17 mouse cellular contexts compared by ENCODE assay signal in the genomic region with DNA sequence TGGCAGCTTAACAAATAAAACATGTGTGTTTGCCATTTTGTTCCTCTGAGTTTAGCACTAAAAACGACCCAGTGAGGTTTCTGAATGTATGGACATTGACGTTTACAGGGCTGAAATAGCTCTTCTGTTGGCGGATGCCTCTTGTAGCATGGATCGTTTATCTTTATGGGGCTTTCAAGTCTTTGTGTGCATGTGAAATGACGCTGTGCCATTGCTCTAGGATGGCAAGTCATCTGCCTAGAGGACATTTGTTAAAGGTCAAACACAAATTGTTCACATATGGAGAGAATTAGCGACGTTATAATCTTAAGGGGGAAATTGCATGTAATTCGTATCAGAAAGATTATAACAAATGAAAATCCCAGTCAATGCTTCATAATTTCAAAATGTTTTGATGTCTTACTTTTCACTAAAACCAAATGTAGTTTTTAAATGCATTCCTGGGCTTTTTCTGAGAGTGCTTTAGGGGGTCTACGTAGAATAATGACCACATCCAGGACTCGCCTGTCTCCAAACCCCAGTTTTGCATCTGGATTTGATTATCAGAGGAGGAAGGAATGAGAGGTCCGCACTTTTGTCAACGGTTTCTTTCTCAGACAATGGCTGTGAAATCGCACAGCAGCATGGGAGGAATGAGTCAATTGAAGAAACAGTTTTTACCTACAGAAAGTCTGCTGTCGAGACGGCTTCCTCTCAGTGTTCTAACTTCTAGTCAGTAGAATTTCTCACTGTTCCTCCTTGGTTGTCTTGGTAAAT. TPM values are rescaled to one million over a fixed set of nuclear protein-coding genes. Genes with fewer than 3 reads are reported as not detected.
A peak's percentile ranks its signal among the peaks of the same experiment; 100 is the strongest.
DNase-seq lines count a peak whose midpoint lies in the region; ATAC-seq and TF ChIP-seq lines count a peak whose summit lies in the region.
"Had no signal": no experiment of that assay in that cellular context is flagged by ENCODE, and none has a peak within 500 bp of the region (broad histone marks: within the 10 kb centered on the region; RNA-seq: fewer than 3 reads in every experiment).

No protein-coding gene starts in this region.

- H3K9ac ChIP-seq in forebrain, embryonic 12.5 days, result no peak overlapping the region
- no peak overlapping the region for H3K9ac ChIP-seq in embryonic facial prominence, embryonic 14.5 days (ENCODE audit: low read depth, low read length)
- H3K9ac ChIP-seq in limb, embryonic 14.5 days (ENCODE audit: low read depth, low read length, severe bottlenecking), result no peak overlapping the region
- H3K9ac ChIP-seq: lung, embryonic 14.5 days; stomach, embryonic 15.5 days had no signal

- no peaks in the 10 kb centered on the region for H3K9me3 ChIP-seq in forebrain, embryonic 10.5 days
- H3K9me3 ChIP-seq in forebrain, embryonic 12.5 days, result no peaks in the 10 kb centered on the region
- H3K9me3 ChIP-seq in embryonic facial prominence, embryonic 14.5 days (ENCODE audit: control insufficient read depth, low read length), result no peaks in the 10 kb centered on the region
- no peaks in the 10 kb centered on the region for H3K9me3 ChIP-seq in limb, embryonic 14.5 days (ENCODE audit: control insufficient read depth, low read length)
- H3K9me3 ChIP-seq: stomach, embryonic 15.5 days had no signal

- intact Hi-C loops in gastrocnemius, adult 2 months (cut with DNase I), result no loop called here

- H3K4me3 ChIP-seq in forebrain, embryonic 10.5 days, result no peak overlapping the region
- no peak overlapping the region for H3K4me3 ChIP-seq in forebrain, embryonic 12.5 days (replicated peaks)
- no peak overlapping the region for H3K4me3 ChIP-seq in embryonic facial prominence, embryonic 14.5 days (ENCODE audit: low read depth, low read length)
- no peak overlapping the region for H3K4me3 ChIP-seq in limb, embryonic 14.5 days (replicated peaks; ENCODE audit: low read length)
- H3K4me3 ChIP-seq in gastrocnemius, adult 2 months, result no peak overlapping the region
- H3K4me3 ChIP-seq: layer of hippocampus, adult 2 months; stomach, embryonic 15.5 days had no signal

- ATAC-seq in forebrain, embryonic 12.5 days (ENCODE audit: low FRiP score), result no peak
- no peak; the same call in 1 of the 2 replicates for ATAC-seq in embryonic facial prominence, embryonic 14.5 days (ENCODE audit: low read depth)
- peak; percentile 62; the same call in 1 of the 2 replicates for ATAC-seq in limb, embryonic 14.5 days (ENCODE audit: low FRiP score, low read depth)
- ATAC-seq: Patski had no signal

- 67% methylated on average over 15 of the region's 15 CpGs for WGBS in forebrain, embryonic 10.5 days
- WGBS in forebrain, embryonic 12.5 days, result 74% methylated on average over 15 of the region's 15 CpGs
- WGBS in embryonic facial prominence, embryonic 14.5 days, result 31% methylated on average over 15 of the region's 15 CpGs
- WGBS in limb, embryonic 14.5 days, result 16% methylated on average over 15 of the region's 15 CpGs

- H3K27me3 ChIP-seq in forebrain, embryonic 10.5 days (ENCODE audit: poor library complexity, severe bottlenecking), result no peaks in the 10 kb centered on the region
- no peaks in the 10 kb centered on the region for H3K27me3 ChIP-seq in forebrain, embryonic 12.5 days
- no peaks in the 10 kb centered on the region for H3K27me3 ChIP-seq in embryonic facial prominence, embryonic 14.5 days (replicated peaks; ENCODE audit: control insufficient read depth, insufficient read depth, low read length)
- H3K27me3 ChIP-seq in limb, embryonic 14.5 days (ENCODE audit: control insufficient read depth, insufficient read depth, low read length), result no peaks in the 10 kb centered on the region
- H3K27me3 ChIP-seq: stomach, embryonic 15.5 days had no signal

- DNase-seq in forebrain, embryonic 10.5 days (ENCODE audit: extremely low spot score, low spot score), result no peak
- DNase-seq in adipocyte (ENCODE audit: low spot score), result peak; percentile 4
- DNase-seq in embryonic facial prominence, embryonic 14.5 days (ENCODE audit: low spot score), result peak; percentile 73
- DNase-seq in limb, embryonic 14.5 days (ENCODE audit: low spot score), result peak; percentile 65
- DNase-seq in right cerebral cortex, postnatal 14 days, result no peak
- no peak for DNase-seq in frontal cortex, postnatal 25 days (ENCODE audit: low spot score in 2 of 2)
- no peak for DNase-seq in gastrocnemius, adult 2 months
- DNase-seq: cerebellum, adult 9-10 months; heart, adult 18-20 months; lung, embryonic 14.5 days had no signal

- TF ChIP-seq POLR2A in limb, embryonic 14.5 days (IDR thresholded peaks at IDR 0.05; ENCODE audit: borderline replicate concordance, extremely low read depth, insufficient read depth, insufficient read length), result no peak

- H3K36me3 ChIP-seq in forebrain, embryonic 10.5 days (replicated peaks), result no peaks in the 10 kb centered on the region
- no peaks in the 10 kb centered on the region for H3K36me3 ChIP-seq in forebrain, embryonic 12.5 days (replicated peaks)
- H3K36me3 ChIP-seq in embryonic facial prominence, embryonic 14.5 days (ENCODE audit: control insufficient read depth, insufficient read depth, low read length), result no peaks in the 10 kb centered on the region
- H3K36me3 ChIP-seq in limb, embryonic 14.5 days (ENCODE audit: control insufficient read depth, insufficient read depth, low read length), result no peaks in the 10 kb centered on the region
- H3K36me3 ChIP-seq: stomach, embryonic 15.5 days had no signal

- TF ChIP-seq CTCF in gastrocnemius, adult 2 months (IDR thresholded peaks at IDR 0.05), result no peak

- peak overlapping the region; percentile 74 for H3K27ac ChIP-seq in forebrain, embryonic 10.5 days
- no peak overlapping the region for H3K27ac ChIP-seq in forebrain, embryonic 12.5 days
- H3K27ac ChIP-seq in embryonic facial prominence, embryonic 14.5 days (replicated peaks; ENCODE audit: low read depth, low read length), result peak overlapping the region; percentile 77
- H3K27ac ChIP-seq in limb, embryonic 14.5 days (replicated peaks; ENCODE audit: low read depth, low read length), result peak overlapping the region; percentile 83
- no peak overlapping the region for H3K27ac ChIP-seq in gastrocnemius, adult 2 months
- H3K27ac ChIP-seq: layer of hippocampus, adult 2 months; stomach, embryonic 15.5 days had no signal

- H3K4me1 ChIP-seq in forebrain, embryonic 10.5 days, result peaks cover 16% of the 10 kb centered on the region
- H3K4me1 ChIP-seq in forebrain, embryonic 12.5 days, result peaks cover 15% of the 10 kb centered on the region
- H3K4me1 ChIP-seq in embryonic facial prominence, embryonic 14.5 days (ENCODE audit: control insufficient read depth, insufficient read depth, low read length), result peaks cover 24% of the 10 kb centered on the region
- peaks cover 26% of the 10 kb centered on the region for H3K4me1 ChIP-seq in limb, embryonic 14.5 days (ENCODE audit: control insufficient read depth, insufficient read depth, low read length)
- H3K4me1 ChIP-seq: stomach, embryonic 15.5 days had no signal

- H3K4me2 ChIP-seq in forebrain, embryonic 12.5 days, result no peak overlapping the region
- H3K4me2 ChIP-seq in embryonic facial prominence, embryonic 14.5 days (ENCODE audit: low read depth, low read length), result peak overlapping the region; percentile 16; the same call in 1 of the 2 replicates
- no peak overlapping the region for H3K4me2 ChIP-seq in limb, embryonic 14.5 days (replicated peaks; ENCODE audit: low read depth, low read length, severe bottlenecking)
- H3K4me2 ChIP-seq: lung, embryonic 14.5 days; stomach, embryonic 15.5 days had no signal

RNA-seq across cellular contexts. Expression of a gene that starts 21.3 kb away (rescaled TPM):
- polyA plus RNA-seq in forebrain, embryonic 10.5 days (2016; fragmentation: Nextera tagmentation; extraction: Ambion mirVana), result not detected in 2 replicates
- polyA plus RNA-seq in forebrain, embryonic 12.5 days (2016; fragmentation: Nextera tagmentation; extraction: Ambion mirVana), result not detected in 2 replicates
- polyA plus RNA-seq in embryonic facial prominence, embryonic 14.5 days (2014; fragmentation: Nextera tagmentation; extraction: Ambion mirVana), result not detected in 2 replicates
- 0.52 and 1.0 TPM in 2 replicates for polyA plus RNA-seq in limb, embryonic 14.5 days (2012; rRNA removed)
- not detected in 2 replicates for polyA plus RNA-seq in limb, embryonic 14.5 days (2014; fragmentation: Nextera tagmentation; extraction: Ambion mirVana)
- not detected for total RNA-seq in gastrocnemius, adult 2 months (2021)
- total RNA-seq: adrenal gland, adult 18-20 months; heart, adult 18-20 months had no signal
- polyA plus RNA-seq: intestine, embryonic 14.5 days; kidney, embryonic 16.5 days; lung, embryonic 14.5 days; Patski; stomach, embryonic 15.5 days had no signal

RNA-seq across cellular contexts. Expression of a gene that starts 27.0 kb away (rescaled TPM):
- polyA plus RNA-seq in forebrain, embryonic 10.5 days (2016; fragmentation: Nextera tagmentation; extraction: Ambion mirVana), result 0.31 and 0.36 TPM in 2 replicates
- polyA plus RNA-seq in forebrain, embryonic 12.5 days (2016; fragmentation: Nextera tagmentation; extraction: Ambion mirVana), result 0.54 and 0.86 TPM in 2 replicates
- 0.94 and 1.2 TPM in 2 replicates for polyA plus RNA-seq in embryonic facial prominence, embryonic 14.5 days (2014; fragmentation: Nextera tagmentation; extraction: Ambion mirVana)
- 0.12 and 0.30 TPM in 2 replicates for polyA plus RNA-seq in limb, embryonic 14.5 days (2012; rRNA removed)
- 0.56 and 0.59 TPM in 2 replicates for polyA plus RNA-seq in limb, embryonic 14.5 days (2014; fragmentation: Nextera tagmentation; extraction: Ambion mirVana)
- total RNA-seq in gastrocnemius, adult 2 months (2021), result not detected
- total RNA-seq: adrenal gland, adult 18-20 months; heart, adult 18-20 months had no signal
- polyA plus RNA-seq: Patski had no signal

Comparison
In these comparisons a context has a peak if more than half of its experiments do, and no peak if none do; other contexts are left out.
1. H3K27ac ChIP-seq: peak in forebrain, embryonic 10.5 days (single experiment), embryonic facial prominence, embryonic 14.5 days (single experiment) and limb, embryonic 14.5 days (single experiment); none in forebrain, embryonic 12.5 days (single experiment) and gastrocnemius, adult 2 months (single experiment).
2. DNase-seq: peak in adipocyte (single experiment), embryonic facial prominence, embryonic 14.5 days (single experiment) and limb, embryonic 14.5 days (single experiment); none in forebrain, embryonic 10.5 days (single experiment), right cerebral cortex, postnatal 14 days (single experiment), frontal cortex, postnatal 25 days (0 of 2) and gastrocnemius, adult 2 months (single experiment).